Comparison of ENCODE assay signal across 22 mouse cellular contexts in the genomic region with DNA sequence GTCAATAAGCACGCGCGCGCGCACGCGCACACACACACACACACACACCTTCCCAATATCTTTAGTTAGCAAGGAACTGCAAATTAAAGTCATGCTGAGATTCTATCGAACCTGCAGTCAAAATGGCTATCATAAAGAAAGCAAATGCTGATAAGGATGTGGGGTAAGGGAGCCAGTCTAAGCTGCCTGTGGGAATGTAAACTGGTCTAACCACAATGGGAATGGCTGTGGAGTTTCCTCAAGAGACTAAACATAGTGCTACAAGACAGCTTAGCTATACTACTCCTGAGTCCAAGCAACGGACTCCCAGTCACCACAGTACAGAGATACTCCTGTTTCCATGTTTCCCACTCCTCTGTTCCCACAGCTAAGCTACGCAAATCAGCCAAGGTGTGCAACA. TPM values are rescaled to one million over a fixed set of nuclear protein-coding genes. Genes with fewer than 3 reads are reported as not detected.
A peak's percentile ranks its signal among the peaks of the same experiment; 100 is the strongest.
DNase-seq lines count a peak whose midpoint lies in the region; ATAC-seq and TF ChIP-seq lines count a peak whose summit lies in the region.
"Had no signal": no experiment of that assay in that cellular context is flagged by ENCODE, and none has a peak within 500 bp of the region (broad histone marks: within the 10 kb centered on the region; RNA-seq: fewer than 3 reads in every experiment).

No protein-coding gene starts in this region.

- H3K4me3 ChIP-seq in intestine, embryonic 15.5 days (replicated peaks): no peak overlapping the region
- no peak overlapping the region for H3K4me3 ChIP-seq in intestine, postnatal 0 days (ENCODE audit: low read depth, low read length)
- H3K4me3 ChIP-seq in stomach, embryonic 15.5 days (replicated peaks): no peak overlapping the region
- no peak overlapping the region for H3K4me3 ChIP-seq in stomach, postnatal 0 days (ENCODE audit: low read depth, low read length)
- H3K4me3 ChIP-seq: embryonic facial prominence, embryonic 13.5 days; embryonic facial prominence, embryonic 15.5 days; erythroblast, embryonic 14.5 days; forebrain, embryonic 10.5 days; forebrain, embryonic 12.5 days had no signal

- H3K27ac ChIP-seq in intestine, embryonic 15.5 days: no peak overlapping the region
- no peak overlapping the region for H3K27ac ChIP-seq in intestine, postnatal 0 days (ENCODE audit: low read depth, low read length)
- no peak overlapping the region for H3K27ac ChIP-seq in stomach, embryonic 15.5 days
- H3K27ac ChIP-seq in stomach, postnatal 0 days (replicated peaks): no peak overlapping the region
- H3K27ac ChIP-seq: embryonic facial prominence, embryonic 13.5 days; embryonic facial prominence, embryonic 15.5 days; forebrain, embryonic 10.5 days; forebrain, embryonic 12.5 days had no signal

- peak; percentile 74; the same call in 1 of the 2 replicates for ATAC-seq in intestine, embryonic 15.5 days
- no peak for ATAC-seq in intestine, postnatal 0 days
- peak; percentile 60 for ATAC-seq in stomach, embryonic 15.5 days (ENCODE audit: insufficient read depth, low FRiP score, low read depth)
- peak; percentile 71; the same call in 1 of the 2 replicates for ATAC-seq in stomach, postnatal 0 days (ENCODE audit: low FRiP score, low TSS enrichment)
- ATAC-seq in frontal cortex, adult (ENCODE audit: low TSS enrichment): no peak
- ATAC-seq: forebrain, embryonic 14.5 days had no signal

- H3K36me3 ChIP-seq in intestine, embryonic 15.5 days: no peaks in the 10 kb centered on the region
- H3K36me3 ChIP-seq in intestine, postnatal 0 days (ENCODE audit: control insufficient read depth, insufficient read depth): no peaks in the 10 kb centered on the region
- H3K36me3 ChIP-seq in stomach, embryonic 15.5 days: no peaks in the 10 kb centered on the region
- no peaks in the 10 kb centered on the region for H3K36me3 ChIP-seq in stomach, postnatal 0 days (ENCODE audit: control insufficient read depth, insufficient read depth, low read length)
- H3K36me3 ChIP-seq: embryonic facial prominence, embryonic 13.5 days; embryonic facial prominence, embryonic 15.5 days; forebrain, embryonic 10.5 days; forebrain, embryonic 12.5 days had no signal

- H3K4me1 ChIP-seq in intestine, embryonic 15.5 days (replicated peaks): 0 out of 2 replicates have a peak, but pooled peaks cover 3% of the 10 kb centered on the region
- H3K4me1 ChIP-seq in intestine, postnatal 0 days (replicated peaks; ENCODE audit: control insufficient read depth, insufficient read depth, low read length): no peaks in the 10 kb centered on the region
- H3K4me1 ChIP-seq in stomach, embryonic 15.5 days: no peaks in the 10 kb centered on the region
- H3K4me1 ChIP-seq in stomach, postnatal 0 days (replicated peaks; ENCODE audit: control insufficient read depth, insufficient read depth): no peaks in the 10 kb centered on the region
- H3K4me1 ChIP-seq: forebrain, embryonic 12.5 days had no signal

- WGBS in intestine, embryonic 15.5 days: 81% methylated on average over 10 of the region's 10 CpGs
- WGBS in intestine, postnatal 0 days: 60% methylated on average over 10 of the region's 10 CpGs
- WGBS in stomach, embryonic 15.5 days: 77% methylated on average over 10 of the region's 10 CpGs
- WGBS in stomach, postnatal 0 days: 77% methylated on average over 10 of the region's 10 CpGs

- no peaks in the 10 kb centered on the region for H3K27me3 ChIP-seq in intestine, embryonic 15.5 days (replicated peaks)
- no peaks in the 10 kb centered on the region for H3K27me3 ChIP-seq in intestine, postnatal 0 days (replicated peaks; ENCODE audit: control insufficient read depth, insufficient read depth, low read length)
- H3K27me3 ChIP-seq in stomach, embryonic 15.5 days (replicated peaks): no peaks in the 10 kb centered on the region
- H3K27me3 ChIP-seq in stomach, postnatal 0 days (ENCODE audit: control insufficient read depth, insufficient read depth, low read length): no peaks in the 10 kb centered on the region
- H3K27me3 ChIP-seq: embryonic facial prominence, embryonic 13.5 days; embryonic facial prominence, embryonic 15.5 days; forebrain, embryonic 12.5 days had no signal

- DNase-seq in stomach, postnatal 0 days (ENCODE audit: low spot score): peak; percentile 44
- DNase-seq in frontal cortex, adult 2 months (ENCODE audit: extremely low spot score in 1 of 2, low spot score in 1 of 2): no peak
- DNase-seq: adrenal gland, adult 2 months; adrenal gland, postnatal 10 days; adrenal gland, postnatal 25 days; cerebellum, adult 11 months; cerebellum, adult 18-20 months; cerebellum, adult 8-10 months; cerebellum, adult 9-11 months; cerebellum, postnatal 14 days; cerebellum, postnatal 36 days; embryo, embryonic 11 days had no signal

- H3K9me3 ChIP-seq in intestine, embryonic 15.5 days: no peaks in the 10 kb centered on the region
- H3K9me3 ChIP-seq in intestine, postnatal 0 days (ENCODE audit: control insufficient read depth): no peaks in the 10 kb centered on the region
- H3K9me3 ChIP-seq in stomach, embryonic 15.5 days: no peaks in the 10 kb centered on the region
- H3K9me3 ChIP-seq in stomach, postnatal 0 days (ENCODE audit: control insufficient read depth, low read length): no peaks in the 10 kb centered on the region
- H3K9me3 ChIP-seq: embryonic facial prominence, embryonic 13.5 days; embryonic facial prominence, embryonic 15.5 days; forebrain, embryonic 10.5 days; forebrain, embryonic 12.5 days had no signal

- H3K9ac ChIP-seq in intestine, embryonic 15.5 days: no peak overlapping the region
- no peak overlapping the region for H3K9ac ChIP-seq in intestine, postnatal 0 days (ENCODE audit: low read depth, low read length)
- H3K9ac ChIP-seq in stomach, embryonic 15.5 days: no peak overlapping the region
- no peak overlapping the region for H3K9ac ChIP-seq in stomach, postnatal 0 days (ENCODE audit: low read length)
- H3K9ac ChIP-seq: embryonic facial prominence, embryonic 13.5 days; embryonic facial prominence, embryonic 15.5 days; forebrain, embryonic 12.5 days had no signal

- TF ChIP-seq EP300 in stomach, postnatal 0 days (optimal IDR thresholded peaks at IDR 0.05): no peak

- no peak for TF ChIP-seq CTCF in intestine, postnatal 0 days (IDR thresholded peaks at IDR 0.05; ENCODE audit: low read depth)
- no peak for TF ChIP-seq CTCF in stomach, postnatal 0 days (IDR thresholded peaks at IDR 0.05; ENCODE audit: low read depth)

- no peak overlapping the region for H3K4me2 ChIP-seq in intestine, embryonic 15.5 days (replicated peaks)
- no peak overlapping the region; the same call in 1 of the 2 replicates for H3K4me2 ChIP-seq in intestine, postnatal 0 days (replicated peaks; ENCODE audit: low read depth)
- no peak overlapping the region for H3K4me2 ChIP-seq in stomach, embryonic 15.5 days
- H3K4me2 ChIP-seq in stomach, postnatal 0 days (replicated peaks; ENCODE audit: low read depth): no peak overlapping the region
- H3K4me2 ChIP-seq: embryonic facial prominence, embryonic 13.5 days; embryonic facial prominence, embryonic 15.5 days; forebrain, embryonic 12.5 days had no signal

RNA-seq across cellular contexts. Expression of a gene that starts 28.8 kb away (rescaled TPM):
- polyA plus RNA-seq in intestine, embryonic 15.5 days (2015; fragmentation: Nextera tagmentation; extraction: Ambion mirVana): 0.26 and 0.91 TPM in 2 replicates
- polyA plus RNA-seq in intestine, postnatal 0 days (2015; fragmentation: Nextera tagmentation; extraction: Ambion mirVana): 0.09 and 0.37 TPM in 2 replicates
- polyA plus RNA-seq in stomach, embryonic 15.5 days (2015; fragmentation: Nextera tagmentation; extraction: Ambion mirVana): 0.03 and 0.12 TPM in 2 replicates
- polyA plus RNA-seq in stomach, postnatal 0 days (2015; fragmentation: Nextera tagmentation; extraction: Ambion mirVana): 0.05 and 0.28 TPM in 2 replicates
- polyA plus RNA-seq in frontal cortex, adult 2 months (2012; rRNA removed): 0.02 and 0.04 TPM in 2 replicates
- polyA plus RNA-seq: erythroblast, embryonic 14.5 days; forebrain, embryonic 10.5 days had no signal

Comparison
In these comparisons a context has a peak if more than half of its experiments do, and no peak if none do; other contexts are left out.
1. ATAC-seq: peak in intestine, embryonic 15.5 days (single experiment), stomach, embryonic 15.5 days (single experiment) and stomach, postnatal 0 days (single experiment); none in intestine, postnatal 0 days (single experiment) and frontal cortex, adult (single experiment).